Mouse (Mus musculus): ENCODE results near the gene Camkv. TPM values are rescaled to one million over a fixed set of nuclear protein-coding genes. Genes with fewer than 3 reads are reported as not detected.

The Camkv gene
- total and polyA plus RNA-seq, 3 experiments, result not detected

DNA sequence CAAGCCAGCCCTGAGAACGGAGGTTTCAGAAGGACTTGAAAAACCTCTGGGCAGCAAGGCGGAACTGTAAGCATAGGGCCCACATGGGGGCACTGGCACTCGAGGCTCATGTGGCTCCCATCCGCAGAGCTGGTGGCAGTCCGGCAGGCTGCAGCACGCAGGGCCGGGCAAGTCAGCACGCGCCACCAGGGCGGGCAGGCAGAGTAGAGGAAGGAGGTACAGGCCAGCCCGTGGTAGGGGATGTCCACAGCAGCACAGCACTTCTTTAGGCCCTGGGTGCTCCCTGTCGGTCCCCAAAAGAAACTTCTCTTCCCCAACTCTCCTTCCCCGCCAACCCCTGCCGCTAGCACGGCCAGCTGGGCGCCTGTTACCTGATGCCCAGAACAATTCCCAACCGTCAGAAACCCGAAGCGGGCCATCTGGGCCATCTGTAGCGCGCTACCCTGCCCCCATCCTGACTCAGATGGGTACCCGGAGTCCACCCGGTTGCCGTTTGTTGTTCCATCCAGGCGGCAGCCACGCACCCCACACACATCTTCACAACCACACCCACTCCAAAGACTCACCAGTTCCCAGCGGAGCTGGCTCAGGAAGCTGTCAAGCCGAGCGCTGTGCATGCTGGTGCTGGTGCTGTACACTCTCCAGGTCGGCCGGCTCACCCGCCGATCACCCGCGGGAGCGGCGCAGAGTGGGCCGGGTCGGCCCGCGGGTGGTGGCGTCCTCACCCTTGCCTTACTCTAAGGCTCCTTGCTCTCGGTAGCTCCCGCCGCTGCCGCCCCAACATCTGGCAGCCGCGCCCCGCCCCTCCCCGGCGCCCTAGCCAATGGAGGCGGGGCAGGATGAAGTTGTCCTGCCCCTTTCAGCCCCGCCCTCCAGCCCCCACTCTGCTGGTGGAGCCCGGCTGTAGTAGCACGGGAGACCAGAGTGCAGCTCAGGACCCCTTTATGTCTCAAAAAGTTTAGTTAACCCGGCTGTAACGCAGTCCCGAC lies 50.0 kb downstream of the Camkv start, which contains the start of gene Inka1 (continued):
- TF ChIP-seq POLR2AphosphoS2 (IDR thresholded peaks at IDR 0.05; ENCODE audit: low read depth, low read length) (peak; percentile 76; the same call in 1 of the 2 replicates), E2F4 (IDR thresholded peaks at IDR 0.05; ENCODE audit: insufficient replicate concordance, low read depth, low read length) (no peak), RAD21 (IDR thresholded peaks at IDR 0.05; ENCODE audit: low read depth, low read length) (no peak; the same call in none of the 2 replicates), UBTF (IDR thresholded peaks at IDR 0.05; ENCODE audit: low read depth, low read length) (peak; percentile 92), MAX (IDR thresholded peaks at IDR 0.05; ENCODE audit: low read length) (peak; percentile 90), ETS1 (conservative IDR thresholded peaks at IDR 0.05; ENCODE audit: low read depth, low read length) (peak; percentile 63; the same call in 1 of the 2 replicates), CHD2 (IDR thresholded peaks at IDR 0.05; ENCODE audit: low read length) (no peak), POLR2A (IDR thresholded peaks at IDR 0.05; ENCODE audit: low read depth, low read length) (peak; percentile 74), MXI1 (IDR thresholded peaks at IDR 0.05; ENCODE audit: low read depth, low read length) (peak; percentile 92)

DNA sequence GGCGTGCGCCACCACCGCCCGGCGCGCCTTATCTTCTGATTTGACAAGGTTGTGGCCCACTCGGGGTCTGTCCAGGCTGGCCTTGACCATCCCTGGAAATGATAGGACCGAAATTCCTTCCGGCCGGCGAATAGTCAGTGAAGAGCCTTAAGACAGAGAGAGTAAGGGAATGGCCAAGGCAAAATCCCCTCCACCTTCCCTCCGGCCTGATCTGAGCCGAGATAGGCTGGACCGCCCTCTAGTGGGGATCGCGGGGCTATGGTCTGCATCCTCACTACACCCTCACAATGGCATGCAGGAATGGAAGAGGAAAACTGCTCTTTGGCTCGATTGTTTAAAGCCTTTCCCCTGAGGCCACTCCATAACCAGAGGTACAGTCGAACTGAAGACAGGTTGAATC lies 50.9 kb downstream of the Camkv start:
- Histone ChIP-seq H3K27me3 (replicated peaks) (no peaks in the 10 kb centered on the region), H3K4me2 (ENCODE audit: insufficient read depth, low read depth, poor library complexity, severe bottlenecking) (peak overlapping the region; percentile 90), H3K79me2 (replicated peaks; ENCODE audit: control insufficient read depth, extremely low read depth, insufficient read depth, poor library complexity, severe bottlenecking) (no peaks in the 10 kb centered on the region), H3K4me1 (ENCODE audit: control insufficient read depth in 1 of 2, insufficient read depth in 2 of 2) (peaks cover 25 to 44% of the 10 kb centered on the region in 2 experiments), H3K27ac (ENCODE audit: insufficient read depth, low read depth) (no peak overlapping the region), H3K36me3 (replicated peaks in 1 of 2; ENCODE audit: control insufficient read depth in 1 of 2, insufficient read depth in 1 of 2, low read length in 1 of 2) (peaks cover 29 to 34% of the 10 kb centered on the region in 2 experiments), H3K9me3 (replicated peaks; ENCODE audit: low read length) (no peaks in the 10 kb centered on the region), H3K9ac (ENCODE audit: insufficient read depth, low read depth) (0 out of 2 replicates have a peak overlapping the region, but pooled peaks have one; percentile 12), H3K4me3 (replicated peaks in 1 of 3; ENCODE audit: low read depth in 2 of 3, low read length in 2 of 3, poor library complexity in 1 of 3) (peak overlapping the region in 1 of 3 experiments; percentile 92)
- in situ Hi-C loops (cut with MboI; ENCODE audit: low pct_ligation_motif_present, low pct_unique_long_range_greater_than_20kb, low sequenced_read_pairs), result no loop called here
- dilution Hi-C loops (cut with MboI; ENCODE audit: extremely low pct_ligation_motif_present, extremely low pct_unique_long_range_greater_than_20kb, low sequenced_read_pairs), result no loop called here
- DNase-seq (ENCODE audit: extremely low read depth), result peak; percentile 83
- peak; percentile 9; the same call in 1 of the 2 replicates for TF ChIP-seq ZC3H11A (IDR thresholded peaks at IDR 0.05; ENCODE audit: low read depth, low read length)
- peak; percentile 60 to 95 for TF ChIP-seq CTCF (conservative IDR thresholded peaks at IDR 0.05 in 1 of 2, IDR thresholded peaks at IDR 0.05 in 1 of 2; ENCODE audit: low read depth in 2 of 2, low read length in 2 of 2)
- no peak for TF ChIP-seq RCOR1 (conservative IDR thresholded peaks at IDR 0.05; ENCODE audit: low read depth, low read length)
- TF ChIP-seq JUN (IDR thresholded peaks at IDR 0.05; ENCODE audit: insufficient read depth, low read depth, low read length), result no peak
- no peak for TF ChIP-seq EP300 (IDR thresholded peaks at IDR 0.05; ENCODE audit: low read length)
- TF ChIP-seq MAFK (IDR thresholded peaks at IDR 0.05; ENCODE audit: insufficient replicate concordance, low read length), result no peak
- 0 out of 2 replicates have a peak, but pooled peaks have one; percentile 24 for TF ChIP-seq MYC (IDR thresholded peaks at IDR 0.05; ENCODE audit: low read depth, low read length)
- 0 out of 2 replicates have a peak, but pooled peaks have one; percentile 21 for TF ChIP-seq NELFE (IDR thresholded peaks at IDR 0.05; ENCODE audit: low read depth, low read length)
- TF ChIP-seq RAD21 (IDR thresholded peaks at IDR 0.05; ENCODE audit: low read depth, low read length), result peak; percentile 85
- no peak for TF ChIP-seq E2F4 (IDR thresholded peaks at IDR 0.05; ENCODE audit: insufficient replicate concordance, low read depth, low read length)
- no peak; the same call in 1 of the 2 replicates for TF ChIP-seq MAZ (IDR thresholded peaks at IDR 0.05; ENCODE audit: low read depth, low read length)
- TF ChIP-seq TCF12 (IDR thresholded peaks at IDR 0.05; ENCODE audit: low read depth, low read length), result no peak
- no peak for TF ChIP-seq ETS1 (conservative IDR thresholded peaks at IDR 0.05; ENCODE audit: low read depth, low read length)
- no peak for TF ChIP-seq ZMIZ1 (IDR thresholded peaks at IDR 0.05; ENCODE audit: low read depth, low read length)
- no peak for TF ChIP-seq POLR2AphosphoS2 (IDR thresholded peaks at IDR 0.05; ENCODE audit: low read depth, low read length)
- peak; percentile 94 for TF ChIP-seq SMC3 (IDR thresholded peaks at IDR 0.05; ENCODE audit: low read depth, low read length)
- no peak for TF ChIP-seq CHD2 (IDR thresholded peaks at IDR 0.05; ENCODE audit: low read length)
- TF ChIP-seq MAX (IDR thresholded peaks at IDR 0.05; ENCODE audit: low read length), result no peak
- no peak for TF ChIP-seq TBP (conservative IDR thresholded peaks at IDR 0.05; ENCODE audit: low read depth, low read length)
- TF ChIP-seq JUND (conservative IDR thresholded peaks at IDR 0.05; ENCODE audit: low read depth, low read length), result no peak
- TF ChIP-seq HCFC1 (IDR thresholded peaks at IDR 0.05; ENCODE audit: low read depth, low read length), result no peak
- no peak for TF ChIP-seq POLR2A (IDR thresholded peaks at IDR 0.05; ENCODE audit: low read depth, low read length)
- no peak for TF ChIP-seq ZKSCAN1 (IDR thresholded peaks at IDR 0.05; ENCODE audit: borderline replicate concordance, low read depth, low read length)
- TF ChIP-seq GABPA (IDR thresholded peaks at IDR 0.05; ENCODE audit: insufficient replicate concordance, low read depth, low read length), result no peak
- TF ChIP-seq BHLHE40 (IDR thresholded peaks at IDR 0.05; ENCODE audit: low read depth, low read length), result no peak
- no peak for TF ChIP-seq USF2 (conservative IDR thresholded peaks at IDR 0.05; ENCODE audit: low read depth, low read length)
- TF ChIP-seq PAX5 (IDR thresholded peaks at IDR 0.05; ENCODE audit: low read length), result no peak
- 0 out of 2 replicates have a peak, but pooled peaks have one; percentile 38 for TF ChIP-seq IRF4 (IDR thresholded peaks at IDR 0.05; ENCODE audit: low read depth, low read length)
- no peak for TF ChIP-seq SIN3A (IDR thresholded peaks at IDR 0.05; ENCODE audit: low read length)
- no peak for TF ChIP-seq KAT2A (IDR thresholded peaks at IDR 0.05; ENCODE audit: insufficient replicate concordance, low read length)
- TF ChIP-seq MXI1 (IDR thresholded peaks at IDR 0.05; ENCODE audit: low read depth, low read length), result no peak; the same call in 1 of the 2 replicates
- TF ChIP-seq ELF1 (IDR thresholded peaks at IDR 0.05; ENCODE audit: low read depth, low read length), result no peak
- no peak for TF ChIP-seq UBTF (IDR thresholded peaks at IDR 0.05; ENCODE audit: low read depth, low read length)

All from CH12.LX (cell line).